Mouse (Mus musculus): Measurements from ENCODE around the gene Mapk12. TPM values are rescaled to one million over a fixed set of nuclear protein-coding genes. Genes with fewer than 3 reads are reported as not detected.
A peak's percentile ranks its signal among the peaks of the same experiment; 100 is the strongest.

The Mapk12 gene
- polyA plus RNA-seq, 1 experiment from 2014 or later, result 3.1 TPM

- no peak overlapping the region for H3K4me3 ChIP-seq (ENCODE audit: low read length)
- H3K9me3 ChIP-seq (ENCODE audit: control insufficient read depth, low read length), result no peaks in the 10 kb centered on the region
- no peaks in the 10 kb centered on the region for H3K4me1 ChIP-seq (ENCODE audit: control insufficient read depth, insufficient read depth, low read length)
- H3K9ac ChIP-seq (ENCODE audit: low read depth, low read length), result no peak overlapping the region
- no peaks in the 10 kb centered on the region for H3K27me3 ChIP-seq (replicated peaks; ENCODE audit: control insufficient read depth, insufficient read depth, low read length)
- peaks cover 49% of the 10 kb centered on the region for H3K36me3 ChIP-seq (ENCODE audit: control insufficient read depth, insufficient read depth, low read length)
- no peak overlapping the region for H3K27ac ChIP-seq (ENCODE audit: low read length)
- no peak for ATAC-seq
- no peak overlapping the region for H3K4me2 ChIP-seq (ENCODE audit: low read depth, low read length)
- WGBS, result 92% methylated on average over 7 of the region's 7 CpGs
Measured at GRCm38 (mm10) chr15:89098616-89099015, 41.9 kb downstream of the Mapk12 start.

GRCm38 (mm10) chr15:89097450-89097849 lies 43.1 kb downstream of the Mapk12 start:
- 91% methylated on average over 5 of the region's 5 CpGs for WGBS
- Histone ChIP-seq H3K4me2 (ENCODE audit: low read depth, low read length) (no peak overlapping the region), H3K36me3 (ENCODE audit: control insufficient read depth, insufficient read depth, low read length) (peaks cover 43% of the 10 kb centered on the region), H3K9ac (ENCODE audit: low read depth, low read length) (no peak overlapping the region), H3K9me3 (ENCODE audit: control insufficient read depth, low read length) (no peaks in the 10 kb centered on the region), H3K4me3 (ENCODE audit: low read length) (no peak overlapping the region), H3K4me1 (ENCODE audit: control insufficient read depth, insufficient read depth, low read length) (no peaks in the 10 kb centered on the region), H3K27ac (ENCODE audit: low read length) (no peak overlapping the region), H3K27me3 (replicated peaks; ENCODE audit: control insufficient read depth, insufficient read depth, low read length) (no peaks in the 10 kb centered on the region)
- no peak for ATAC-seq

GRCm38 (mm10) chr15:89092181-89092580 lies 48.3 kb downstream of the Mapk12 start:
- no peaks in the 10 kb centered on the region for H3K27me3 ChIP-seq (replicated peaks; ENCODE audit: control insufficient read depth, insufficient read depth, low read length)
- ATAC-seq, result no peak
- WGBS, result 81% methylated on average over 5 of the region's 5 CpGs
- no peak overlapping the region for H3K4me3 ChIP-seq (ENCODE audit: low read length)
- peaks cover 20% of the 10 kb centered on the region for H3K4me1 ChIP-seq (ENCODE audit: control insufficient read depth, insufficient read depth, low read length)
- H3K36me3 ChIP-seq (ENCODE audit: control insufficient read depth, insufficient read depth, low read length), result peaks cover 18% of the 10 kb centered on the region
- no peak overlapping the region for H3K27ac ChIP-seq (ENCODE audit: low read length)
- no peak overlapping the region for H3K9ac ChIP-seq (ENCODE audit: low read depth, low read length)
- H3K4me2 ChIP-seq (ENCODE audit: low read depth, low read length), result no peak overlapping the region
- H3K9me3 ChIP-seq (ENCODE audit: control insufficient read depth, low read length), result no peaks in the 10 kb centered on the region

GRCm38 (mm10) chr15:89090662-89091061 lies 49.8 kb downstream of the Mapk12 start:
- Histone ChIP-seq H3K4me3 (ENCODE audit: low read length) (no peak overlapping the region), H3K36me3 (ENCODE audit: control insufficient read depth, insufficient read depth, low read length) (peaks cover 20% of the 10 kb centered on the region), H3K27me3 (replicated peaks; ENCODE audit: control insufficient read depth, insufficient read depth, low read length) (no peaks in the 10 kb centered on the region), H3K27ac (ENCODE audit: low read length) (no peak overlapping the region), H3K4me2 (ENCODE audit: low read depth, low read length) (no peak overlapping the region), H3K4me1 (ENCODE audit: control insufficient read depth, insufficient read depth, low read length) (peaks cover 20% of the 10 kb centered on the region), H3K9me3 (ENCODE audit: control insufficient read depth, low read length) (no peaks in the 10 kb centered on the region), H3K9ac (ENCODE audit: low read depth, low read length) (no peak overlapping the region)
- 78% methylated on average over 4 of the region's 4 CpGs for WGBS
- ATAC-seq, result no peak

GRCm38 (mm10) chr15:89089248-89090051 lies 51.1 kb downstream of the Mapk12 start:
- peak overlapping the region; percentile 97 for H3K4me3 ChIP-seq (ENCODE audit: low read length)
- peak; percentile 71 for ATAC-seq
- 2% methylated on average over 68 of the region's 68 CpGs for WGBS

GRCm38 (mm10) chr15:89088607-89089247 lies 51.8 kb downstream of the Mapk12 start, which contains the start of gene Selenoo:
Gene Selenoo (plus strand): TSS chr15:89089084.
- peaks cover 21% of the 10 kb centered on the region for H3K36me3 ChIP-seq (ENCODE audit: control insufficient read depth, insufficient read depth, low read length)

More at GRCm38 (mm10) chr15:89089248-89090051, 51.1 kb downstream of the Mapk12 start:
- Histone ChIP-seq H3K4me1 (ENCODE audit: control insufficient read depth, insufficient read depth, low read length) (peaks cover 20% of the 10 kb centered on the region), H3K9ac (ENCODE audit: low read depth, low read length) (peak overlapping the region; percentile 94), H3K36me3 (ENCODE audit: control insufficient read depth, insufficient read depth, low read length) (peaks cover 19% of the 10 kb centered on the region), H3K4me2 (ENCODE audit: low read depth, low read length) (peak overlapping the region; percentile 67), H3K27ac (ENCODE audit: low read length) (peak overlapping the region; percentile 87), H3K9me3 (ENCODE audit: control insufficient read depth, low read length) (no peaks in the 10 kb centered on the region), H3K27me3 (replicated peaks; ENCODE audit: control insufficient read depth, insufficient read depth, low read length) (no peaks in the 10 kb centered on the region)

GRCm38 (mm10) chr15:89084826-89085225 lies 55.7 kb downstream of the Mapk12 start:
- ATAC-seq, result no peak
- Histone ChIP-seq H3K27ac (ENCODE audit: low read length) (no peak overlapping the region), H3K9ac (ENCODE audit: low read depth, low read length) (no peak overlapping the region), H3K4me3 (ENCODE audit: low read length) (no peak overlapping the region), H3K4me1 (ENCODE audit: control insufficient read depth, insufficient read depth, low read length) (peaks cover 10% of the 10 kb centered on the region), H3K4me2 (ENCODE audit: low read depth, low read length) (no peak overlapping the region), H3K36me3 (ENCODE audit: control insufficient read depth, insufficient read depth, low read length) (peaks cover 32% of the 10 kb centered on the region), H3K9me3 (ENCODE audit: control insufficient read depth, low read length) (no peaks in the 10 kb centered on the region), H3K27me3 (replicated peaks; ENCODE audit: control insufficient read depth, insufficient read depth, low read length) (no peaks in the 10 kb centered on the region)
- WGBS, result 89% methylated on average over 2 of the region's 2 CpGs

More at GRCm38 (mm10) chr15:89088607-89089247, 51.8 kb downstream of the Mapk12 start, which contains the start of gene Selenoo:
- Histone ChIP-seq H3K4me3 (ENCODE audit: low read length) (peak within 1 kb of the TSS; percentile 97), H3K9ac (ENCODE audit: low read depth, low read length) (peak within 1 kb of the TSS; percentile 94), H3K4me2 (ENCODE audit: low read depth, low read length) (peak within 1 kb of the TSS; percentile 67), H3K4me1 (ENCODE audit: control insufficient read depth, insufficient read depth, low read length) (peaks cover 20% of the 10 kb centered on the region), H3K9me3 (ENCODE audit: control insufficient read depth, low read length) (no peaks in the 10 kb centered on the region), H3K27me3 (replicated peaks; ENCODE audit: control insufficient read depth, insufficient read depth, low read length) (no peaks in the 10 kb centered on the region), H3K27ac (ENCODE audit: low read length) (peak within 1 kb of the TSS; percentile 87)
- 1% methylated on average over 38 of the region's 38 CpGs for WGBS
- ATAC-seq, result peak; percentile 96

- H3K4me3 ChIP-seq (ENCODE audit: low read length), result no peak overlapping the region
- no peaks in the 10 kb centered on the region for H3K9me3 ChIP-seq (ENCODE audit: control insufficient read depth, low read length)
- H3K27me3 ChIP-seq (replicated peaks; ENCODE audit: control insufficient read depth, insufficient read depth, low read length), result no peaks in the 10 kb centered on the region
- H3K36me3 ChIP-seq (ENCODE audit: control insufficient read depth, insufficient read depth, low read length), result peaks cover 32% of the 10 kb centered on the region
- peak overlapping the region; percentile 28 for H3K27ac ChIP-seq (ENCODE audit: low read length)
- no peak overlapping the region for H3K4me2 ChIP-seq (ENCODE audit: low read depth, low read length)
- H3K9ac ChIP-seq (ENCODE audit: low read depth, low read length), result 0 out of 2 replicates have a peak overlapping the region, but pooled peaks have one; percentile 24
- no peak for ATAC-seq
- WGBS, result 100% methylated on average over 1 of the region's 1 CpGs
- H3K4me1 ChIP-seq (ENCODE audit: control insufficient read depth, insufficient read depth, low read length), result 0 out of 2 replicates have a peak, but pooled peaks cover 8% of the 10 kb centered on the region
Measured at GRCm38 (mm10) chr15:89083906-89084305, 56.6 kb downstream of the Mapk12 start.

All from intestine, embryonic 16.5 days (tissue).